Comparison of ENCODE assay signal across 8 mouse cellular contexts in the genomic region with DNA sequence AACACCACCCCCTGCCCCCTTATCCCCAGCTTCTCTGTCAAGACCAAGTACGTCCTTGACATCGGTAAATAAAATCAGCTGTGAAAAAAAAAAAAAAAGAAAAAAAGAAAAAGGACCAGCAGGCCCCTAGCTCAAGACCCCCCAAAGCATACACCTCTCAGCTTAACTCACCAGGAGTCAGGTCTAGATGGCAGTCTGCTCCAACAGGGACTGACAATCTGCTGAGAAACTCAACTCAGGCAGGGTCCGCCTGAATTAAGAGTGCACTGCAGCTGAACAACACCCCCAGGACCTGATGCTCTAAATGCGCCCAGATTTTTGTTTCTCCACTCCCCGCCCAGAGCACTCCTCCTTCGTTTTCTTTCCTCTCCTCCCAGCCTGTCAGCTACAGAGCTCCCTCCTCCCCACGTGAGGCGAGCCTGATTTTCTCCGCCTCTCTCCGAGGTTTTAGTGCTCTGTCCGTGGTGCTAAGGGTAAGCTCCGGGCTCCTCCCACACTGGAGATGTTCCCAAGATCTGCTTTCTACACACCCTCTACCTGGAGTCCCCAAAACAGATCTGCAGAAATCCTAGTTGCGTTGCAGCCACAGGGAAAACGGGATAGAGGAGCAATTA.
DNase-seq lines count a peak whose midpoint lies in the region; ATAC-seq lines count a peak whose summit lies in the region.

No protein-coding gene starts in this region.

- peak overlapping the region; percentile 18; the same call in 1 of the 2 replicates for H3K4me3 ChIP-seq in neural tube, embryonic 12.5 days

- H3K9me3 ChIP-seq in neural tube, embryonic 12.5 days, result no peaks in the 10 kb centered on the region

- peak overlapping the region; percentile 61 for H3K4me2 ChIP-seq in neural tube, embryonic 12.5 days (replicated peaks)

- H3K36me3 ChIP-seq in neural tube, embryonic 12.5 days, result no peaks in the 10 kb centered on the region

- H3K9ac ChIP-seq in neural tube, embryonic 12.5 days, result no peak overlapping the region

- peak; percentile 50 to 58 for DNase-seq in cerebellum, postnatal 14 days
- DNase-seq in cerebellum, adult 9-10 months, result no peak
- DNase-seq in brain, adult 2 months (ENCODE audit: low read depth, low spot score), result peak; percentile 74
- DNase-seq in frontal cortex, postnatal 36 days (ENCODE audit: low spot score in 2 of 2), result peak; percentile 46 to 60
- peak; percentile 39 to 59 for DNase-seq in left cerebral cortex, adult 18-20 months (ENCODE audit: low spot score in 2 of 2)
- DNase-seq in spleen, adult 18-20 months, result no peak

- peaks cover 5% of the 10 kb centered on the region; the same call in 1 of the 2 replicates for H3K4me1 ChIP-seq in neural tube, embryonic 12.5 days

- H3K27ac ChIP-seq in neural tube, embryonic 12.5 days, result no peak overlapping the region

- no peaks in the 10 kb centered on the region for H3K27me3 ChIP-seq in neural tube, embryonic 12.5 days (replicated peaks)

- ATAC-seq in neural tube, embryonic 12.5 days (ENCODE audit: low FRiP score, low read depth), result peak; percentile 29; the same call in 1 of the 2 replicates
- no peak for ATAC-seq in granulocyte monocyte progenitor cell, adult 5-6 weeks (replicated peaks; ENCODE audit: poor library complexity, severe bottlenecking)

- 4% methylated on average over 14 of the region's 14 CpGs for WGBS in neural tube, embryonic 12.5 days

Comparison
In these comparisons a context has a peak if more than half of its experiments do, and no peak if none do; other contexts are left out.
1. DNase-seq: peak in cerebellum, postnatal 14 days (2 of 2), brain, adult 2 months (single experiment), frontal cortex, postnatal 36 days (2 of 2) and left cerebral cortex, adult 18-20 months (2 of 2); none in cerebellum, adult 9-10 months (single experiment) and spleen, adult 18-20 months (0 of 2).